Mouse (Mus musculus): ENCODE results near the gene Rpl36al.

GRCm38 (mm10) chr12:69227776-69228466 lies 44.0 kb upstream of the Rpl36al start, which contains the start of gene Pole2:
- TF ChIP-seq POLR2A (IDR thresholded peaks at IDR 0.05; ENCODE audit: borderline replicate concordance, extremely low read depth, insufficient read depth, insufficient read length, poor library complexity, severe bottlenecking) (peak; percentile 55; the same call in 1 of the 2 replicates), CTCF (IDR thresholded peaks at IDR 0.05; ENCODE audit: borderline replicate concordance, extremely low read depth, insufficient read depth, insufficient read length) (no peak)
